Mouse (Mus musculus) G1E (cell line): Measurements from ENCODE around the gene Tom1l2. TPM values are rescaled to one million over a fixed set of nuclear protein-coding genes. Genes with fewer than 3 reads are reported as not detected.

Experiments used
- ATAC-seq: 2 replicates; pipeline ENCODE4 v1.8.0; 2016; ENCODE audit warnings: mild to moderate bottlenecking; ENCODE audit not compliant: insufficient number of reproducible peaks, poor library complexity, low FRiP score, severe bottlenecking; ENCODE audit errors: extremely low read depth
- DNase-seq: peaks from one replicate; pipeline ENCODE4 v3.0.0; 2012; ENCODE audit warnings: low spot score
- H3K27me3 ChIP-seq: 2 replicates; pipeline ENCODE4 v1.6.1; 2012; ENCODE audit warnings: mild to moderate bottlenecking, low read length, inconsistent platforms; ENCODE audit not compliant: insufficient read depth
- H3K36me3 ChIP-seq: replicated peaks from 2 replicates; pipeline ENCODE3; 2012; ENCODE audit warnings: mild to moderate bottlenecking, inconsistent platforms
- H3K4me1 ChIP-seq: 2 replicates; pipeline ENCODE4 v1.6.1; 2012; ENCODE audit warnings: low read depth, low read length, inconsistent platforms, mixed read lengths; ENCODE audit not compliant: insufficient read depth
- H3K4me3 ChIP-seq: 2 replicates; pipeline ENCODE4 v1.5.1; 2012; ENCODE audit warnings: low read depth, mild to moderate bottlenecking, inconsistent platforms, low read length, moderate library complexity, mixed read lengths
- H3K9me3 ChIP-seq: replicated peaks from 2 replicates; pipeline ENCODE4 v1.6.1; 2012; ENCODE audit warnings: inconsistent platforms
- CTCF ChIP-seq: IDR thresholded peaks from 2 replicates; pipeline ENCODE4 v1.5.1; 2012; ENCODE audit warnings: low read depth, low read length, inconsistent platforms, mixed read lengths
- GATA1 ChIP-seq: IDR thresholded peaks from 2 replicates; pipeline ENCODE4 v1.6.1; 2012; ENCODE audit warnings: borderline replicate concordance, low read length, inconsistent platforms, mixed read lengths
- GATA2 ChIP-seq: IDR thresholded peaks from 2 replicates; pipeline ENCODE4 v1.6.1; 2012; ENCODE audit warnings: low read depth, low read length, inconsistent platforms, borderline replicate concordance
- POLR2AphosphoS5 ChIP-seq: IDR thresholded peaks from 2 replicates; pipeline ENCODE4 v1.6.1; 2012; ENCODE audit warnings: low read depth, low read length, inconsistent platforms; ENCODE audit not compliant: insufficient replicate concordance
- TAL1 ChIP-seq: conservative IDR thresholded peaks from 2 replicates; pipeline ENCODE4 v1.6.1; 2012; ENCODE audit warnings: low read depth, low read length, inconsistent platforms, mixed read lengths
- polyA plus RNA-seq: library from polyadenylated mRNA; stranded (reverse); fragments of >175 nt; gene quantifications from 2 replicates; pipeline ENCODE4 v1.2.3, GENCODE M21; 2012
- total RNA-seq, 2 experiments: library from RNA; stranded (forward) in 1 of 2; stranded (reverse) in 1 of 2; fragments of 200-1000 nt in 1 of 2; fragments of >200 nt in 1 of 2; fragmentation: Nextera tagmentation in 1 of 2; gene quantifications; 2 replicates each; pipeline ENCODE4 v1.2.3; 2014 to 2017

Tom1l2 gene
- total and polyA plus RNA-seq, 3 experiments = 7.8 to 24.8 (median 20.9) TPM

- Histone ChIP-seq H3K27me3 (peaks cover 36% of the 10 kb centered on the region), H3K4me3 (no peak overlapping the region), H3K36me3 (no peaks in the 10 kb centered on the region), H3K4me1 (no peaks in the 10 kb centered on the region), H3K9me3 (no peaks in the 10 kb centered on the region)
- TF ChIP-seq TAL1 = no peak
- TF ChIP-seq POLR2AphosphoS5 = no peak
- no peak for TF ChIP-seq GATA2
- no peak for TF ChIP-seq GATA1
- TF ChIP-seq CTCF = no peak
- ATAC-seq (no peak), DNase-seq (no peak)
Observed at GRCm38 (mm10) chr11:60384762-60385421, 32.2 kb upstream of the Tom1l2 start.

GRCm38 (mm10) chr11:60383518-60383917, 30.8 kb upstream of the Tom1l2 start:
- DNase-seq = no peak
- Histone ChIP-seq H3K27me3 (peaks cover 28% of the 10 kb centered on the region), H3K4me1 (no peaks in the 10 kb centered on the region), H3K4me3 (no peak overlapping the region), H3K9me3 (no peaks in the 10 kb centered on the region), H3K36me3 (no peaks in the 10 kb centered on the region)
- ATAC-seq = no peak
- no peak for TF ChIP-seq CTCF
- no peak for TF ChIP-seq GATA2
- no peak for TF ChIP-seq TAL1
- no peak for TF ChIP-seq GATA1
- no peak for TF ChIP-seq POLR2AphosphoS5

GRCm38 (mm10) chr11:60374481-60374880, 21.8 kb upstream of the Tom1l2 start:
- Histone ChIP-seq H3K4me3 (no peak overlapping the region), H3K9me3 (no peaks in the 10 kb centered on the region), H3K27me3 (peaks cover 40% of the 10 kb centered on the region), H3K4me1 (no peaks in the 10 kb centered on the region), H3K36me3 (no peaks in the 10 kb centered on the region)
- no peak for TF ChIP-seq TAL1
- TF ChIP-seq GATA1 = no peak
- no peak for TF ChIP-seq CTCF
- TF ChIP-seq GATA2 = no peak
- no peak for DNase-seq
- no peak for ATAC-seq

- Histone ChIP-seq H3K36me3 (no peaks in the 10 kb centered on the region), H3K9me3 (no peaks in the 10 kb centered on the region), H3K4me3 (no peak overlapping the region), H3K27me3 (peaks cover 49% of the 10 kb centered on the region), H3K4me1 (peaks cover 12% of the 10 kb centered on the region; the same call in 1 of the 2 replicates)
- DNase-seq = no peak
- no peak for TF ChIP-seq TAL1
- no peak for TF ChIP-seq GATA2
- no peak for TF ChIP-seq GATA1
- no peak for TF ChIP-seq CTCF
- TF ChIP-seq POLR2AphosphoS5 = no peak
- no peak for ATAC-seq
Observed at GRCm38 (mm10) chr11:60370431-60370830, 17.7 kb upstream of the Tom1l2 start.

- no peaks in the 10 kb centered on the region for H3K9me3 ChIP-seq
- H3K4me1 ChIP-seq = peaks cover 12% of the 10 kb centered on the region; the same call in 1 of the 2 replicates
- no peak for TF ChIP-seq GATA1
- H3K36me3 ChIP-seq = no peaks in the 10 kb centered on the region
- H3K4me3 ChIP-seq = no peak overlapping the region
- H3K27me3 ChIP-seq = peaks cover 50% of the 10 kb centered on the region
- DNase-seq (no peak), ATAC-seq (no peak)
Observed at GRCm38 (mm10) chr11:60369448-60369847, 16.7 kb upstream of the Tom1l2 start.

GRCm38 (mm10) chr11:60368909-60369308, 16.2 kb upstream of the Tom1l2 start:
- no peak overlapping the region for H3K4me3 ChIP-seq
- DNase-seq = no peak
- no peaks in the 10 kb centered on the region for H3K9me3 ChIP-seq
- TF ChIP-seq TAL1 (no peak), GATA1 (no peak), CTCF (no peak), POLR2AphosphoS5 (no peak), GATA2 (no peak)
- no peaks in the 10 kb centered on the region for H3K36me3 ChIP-seq
- ATAC-seq = no peak
- peaks cover 56% of the 10 kb centered on the region for H3K27me3 ChIP-seq
- H3K4me1 ChIP-seq = peaks cover 12% of the 10 kb centered on the region; the same call in 1 of the 2 replicates

- no peak for TF ChIP-seq CTCF
- no peak for TF ChIP-seq GATA2
- TF ChIP-seq TAL1 = no peak
- no peak for TF ChIP-seq GATA1
- no peak for TF ChIP-seq POLR2AphosphoS5
- no peak overlapping the region for H3K4me3 ChIP-seq
- no peak for ATAC-seq
- no peaks in the 10 kb centered on the region for H3K36me3 ChIP-seq
- peaks cover 12% of the 10 kb centered on the region; the same call in 1 of the 2 replicates for H3K4me1 ChIP-seq
- DNase-seq = no peak
- peaks cover 65% of the 10 kb centered on the region for H3K27me3 ChIP-seq
- no peaks in the 10 kb centered on the region for H3K9me3 ChIP-seq
Observed at GRCm38 (mm10) chr11:60367256-60367655, 14.6 kb upstream of the Tom1l2 start.
